Mouse (Mus musculus): ENCODE measurements at regions not wholly inside any gene's neighbourhood (a gene's known extent, or its start where the extent isn't known, plus 50 kb on each side); places are given as distances from the start of the nearest gene placed in this dataset.
"Not testable (repeated sequence)": the region's sequence is repeated elsewhere in the genome, so short reads cannot be mapped to it uniquely, and the experiment has no call there.

DNA sequence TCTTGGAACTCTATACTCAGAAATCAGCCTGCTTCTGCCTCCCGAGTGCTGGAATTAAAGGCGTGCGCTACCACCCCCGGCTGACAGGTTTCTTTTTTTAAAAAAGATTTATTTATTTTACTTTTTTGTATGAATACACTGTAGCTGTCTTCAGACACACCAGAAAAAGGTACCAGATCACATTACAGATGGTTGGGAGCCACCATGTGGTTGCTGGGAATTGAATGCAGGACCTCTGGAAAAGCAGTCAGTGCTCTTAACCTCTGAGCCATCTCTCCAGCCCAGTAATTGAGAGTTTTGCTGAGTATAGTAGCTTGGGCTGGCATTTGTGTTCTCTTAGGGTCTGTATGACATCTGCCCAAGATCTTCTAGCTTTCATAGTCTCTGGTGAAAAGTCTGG lies 78.4 kb upstream of the Nabp1 start:
- not testable (repeated sequence) for TF ChIP-seq CTCF (IDR thresholded peaks at IDR 0.05; ENCODE audit: control insufficient read depth, insufficient read depth, low read length); POLR2A (IDR thresholded peaks at IDR 0.05; ENCODE audit: borderline replicate concordance, control insufficient read depth, low read depth, low read length)
